Mouse (Mus musculus): ENCODE results near the gene Btg1. TPM values are rescaled to one million over a fixed set of nuclear protein-coding genes. Genes with fewer than 3 reads are reported as not detected.

Btg1 gene
- 6.2 TPM in 2 replicates for polyA plus RNA-seq (2015; fragmentation: Nextera tagmentation; extraction: Ambion mirVana)

GRCm38 (mm10) chr10:96616709-96617116, at the start of gene Btg1:
Btg1 (plus strand) TSS chr10:96617006.
- H3K27me3 ChIP-seq: no peaks in the 10 kb centered on the region
- peak within 1 kb of the TSS; percentile 95 for H3K9ac ChIP-seq
- H3K4me1 ChIP-seq (replicated peaks): peaks cover 30% of the 10 kb centered on the region
- no peaks in the 10 kb centered on the region for H3K36me3 ChIP-seq
- ATAC-seq (ENCODE audit: low read depth) (peak; percentile 93), DNase-seq (peak; percentile 98)
- H3K9me3 ChIP-seq (replicated peaks): no peaks in the 10 kb centered on the region
- WGBS (ENCODE audit: insufficient replicate concordance): under 1% methylated on average over 35 of the region's 37 CpGs
- H3K4me2 ChIP-seq: peak within 1 kb of the TSS; percentile 91
- peak within 1 kb of the TSS; percentile 92 for H3K4me3 ChIP-seq (replicated peaks)
- peak within 1 kb of the TSS; percentile 91 for H3K27ac ChIP-seq

DNA sequence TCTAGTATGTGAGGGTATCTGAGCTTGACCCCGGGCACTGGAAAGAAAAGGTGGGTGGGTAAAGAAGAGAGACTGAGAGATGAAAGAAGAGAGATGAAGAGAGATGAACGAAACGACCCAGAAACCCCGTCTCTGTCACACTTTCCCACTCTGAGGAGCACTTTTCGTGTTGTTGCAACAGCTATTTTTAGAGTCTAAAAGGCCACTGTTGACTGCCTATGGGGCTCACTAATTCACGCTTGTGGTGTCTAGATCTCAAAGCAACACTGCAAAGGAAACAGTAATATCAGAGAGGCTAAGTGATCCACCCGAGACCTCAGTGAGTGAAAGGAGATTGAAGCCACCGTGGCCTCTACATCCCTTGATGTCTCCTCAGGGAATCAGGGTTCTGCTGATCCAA, 47.3 kb upstream of the Btg1 start:
- Histone ChIP-seq H3K9me3 (replicated peaks) (no peaks in the 10 kb centered on the region), H3K27me3 (no peaks in the 10 kb centered on the region), H3K36me3 (no peaks in the 10 kb centered on the region), H3K4me2 (no peak overlapping the region), H3K9ac (no peak overlapping the region), H3K4me1 (replicated peaks) (no peaks in the 10 kb centered on the region), H3K4me3 (replicated peaks) (no peak overlapping the region), H3K27ac (no peak overlapping the region)
- DNase-seq (no peak), ATAC-seq (ENCODE audit: low read depth) (no peak)
- WGBS (ENCODE audit: insufficient replicate concordance): 54% methylated on average over 8 of the region's 8 CpGs

DNA sequence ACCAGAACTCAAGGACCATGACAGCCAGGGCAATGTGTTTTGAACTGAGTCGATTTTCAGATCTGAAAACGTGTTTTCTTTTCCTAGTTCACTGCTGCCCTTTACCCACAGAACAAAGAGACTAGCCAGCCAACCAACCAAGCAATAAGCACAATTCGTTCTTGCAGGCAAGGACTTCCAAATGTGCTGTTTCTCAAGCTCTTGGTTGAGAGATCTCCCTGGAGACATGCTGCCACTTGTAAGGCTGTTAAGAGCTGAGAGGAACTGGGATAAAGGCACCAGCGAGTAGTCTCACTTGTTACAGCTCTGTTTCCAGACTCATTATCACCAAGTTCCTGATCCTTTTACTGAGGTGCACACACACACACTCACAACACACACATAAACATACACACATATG, 45.6 kb upstream of the Btg1 start:
- Histone ChIP-seq H3K9ac (no peak overlapping the region), H3K4me3 (replicated peaks) (no peak overlapping the region), H3K27ac (no peak overlapping the region), H3K27me3 (no peaks in the 10 kb centered on the region), H3K9me3 (replicated peaks) (no peaks in the 10 kb centered on the region), H3K4me2 (no peak overlapping the region), H3K36me3 (no peaks in the 10 kb centered on the region), H3K4me1 (replicated peaks) (no peaks in the 10 kb centered on the region)
- ATAC-seq (ENCODE audit: low read depth): no peak
- DNase-seq: no peak
- 65% methylated on average over 4 of the region's 4 CpGs for WGBS (ENCODE audit: insufficient replicate concordance)

DNA sequence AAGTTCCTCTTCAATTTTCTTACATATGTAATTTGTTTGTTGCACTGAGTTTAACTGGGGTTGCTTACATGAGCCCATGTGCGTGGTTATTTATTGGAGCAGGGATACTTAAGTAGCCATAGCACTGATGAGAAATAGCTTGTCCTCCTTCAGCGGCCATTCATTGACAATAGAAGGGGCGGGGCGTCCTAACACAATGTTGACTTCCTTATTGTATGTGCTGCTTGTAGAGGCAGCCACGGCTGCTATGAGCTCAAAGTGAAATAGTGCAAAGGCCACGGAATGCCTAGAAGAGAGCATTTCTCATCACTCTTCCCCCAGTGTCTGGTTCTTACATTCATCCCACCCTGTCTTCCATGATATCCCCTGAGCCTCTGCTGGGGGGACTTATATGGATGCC, 42.0 kb upstream of the Btg1 start:
- ATAC-seq (ENCODE audit: low read depth): no peak
- no peak for DNase-seq

DNA sequence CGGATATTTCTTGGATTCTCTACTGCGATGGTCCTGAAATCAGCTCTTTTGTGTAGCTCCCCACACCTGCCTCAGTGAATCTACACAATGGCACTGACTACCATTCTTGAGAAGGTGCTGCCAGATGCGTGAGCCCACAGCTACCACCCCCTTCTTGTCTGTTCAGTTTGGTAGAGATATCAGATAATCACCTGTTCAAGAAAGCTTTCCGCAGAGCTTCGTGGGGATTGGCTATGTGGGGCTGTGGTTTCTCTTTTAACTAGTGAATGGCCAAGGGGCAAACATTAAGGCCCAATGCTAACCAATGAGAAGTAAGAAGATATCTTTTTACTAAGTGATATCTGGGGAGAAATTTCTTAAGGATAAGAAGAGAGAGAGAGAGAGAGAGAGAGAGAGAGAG, 41.5 kb upstream of the Btg1 start:
- DNase-seq (no peak), ATAC-seq (ENCODE audit: low read depth) (no peak)
- Histone ChIP-seq H3K27me3 (no peaks in the 10 kb centered on the region), H3K9me3 (replicated peaks) (no peaks in the 10 kb centered on the region), H3K9ac (no peak overlapping the region), H3K4me3 (replicated peaks) (no peak overlapping the region), H3K4me2 (no peak overlapping the region), H3K27ac (no peak overlapping the region), H3K4me1 (replicated peaks) (no peaks in the 10 kb centered on the region), H3K36me3 (no peaks in the 10 kb centered on the region)
- WGBS (ENCODE audit: insufficient replicate concordance): 55% methylated on average over 5 of the region's 5 CpGs

More for the DNA sequence above, 42.0 kb upstream of the Btg1 start:
- Histone ChIP-seq H3K4me3 (replicated peaks) (no peak overlapping the region), H3K9ac (no peak overlapping the region), H3K36me3 (no peaks in the 10 kb centered on the region), H3K27me3 (no peaks in the 10 kb centered on the region), H3K4me1 (replicated peaks) (no peaks in the 10 kb centered on the region), H3K27ac (no peak overlapping the region), H3K9me3 (replicated peaks) (no peaks in the 10 kb centered on the region), H3K4me2 (no peak overlapping the region)
- 47% methylated on average over 6 of the region's 6 CpGs for WGBS (ENCODE audit: insufficient replicate concordance)

DNA sequence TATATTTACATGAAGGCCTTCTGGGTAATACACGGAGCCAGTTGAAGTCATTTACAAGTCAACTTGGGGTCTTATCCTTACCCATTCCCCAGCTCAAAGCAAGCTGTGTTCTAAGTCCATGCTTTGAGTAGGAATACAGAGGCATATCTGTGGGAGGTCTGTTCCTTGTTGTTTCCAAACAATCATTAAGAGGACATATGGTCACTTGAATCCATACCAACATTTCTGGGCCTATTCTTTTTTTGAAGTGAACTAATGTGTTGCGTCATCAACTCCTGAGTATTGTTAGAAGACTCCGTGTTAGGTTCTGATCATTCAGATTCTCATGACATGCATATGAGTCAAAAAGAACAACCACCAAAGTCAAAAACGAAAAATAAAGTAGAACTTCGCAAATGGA, 37.9 kb upstream of the Btg1 start:
- no peak overlapping the region for H3K4me2 ChIP-seq
- DNase-seq: no peak
- WGBS (ENCODE audit: insufficient replicate concordance): 69% methylated on average over 5 of the region's 5 CpGs
- no peak for ATAC-seq (ENCODE audit: low read depth)
- H3K4me1 ChIP-seq (replicated peaks): no peaks in the 10 kb centered on the region
- no peak overlapping the region for H3K4me3 ChIP-seq (replicated peaks)
- H3K27me3 ChIP-seq: no peaks in the 10 kb centered on the region
- H3K9ac ChIP-seq: no peak overlapping the region
- no peaks in the 10 kb centered on the region for H3K36me3 ChIP-seq
- no peaks in the 10 kb centered on the region for H3K9me3 ChIP-seq (replicated peaks)
- H3K27ac ChIP-seq: no peak overlapping the region

GRCm38 (mm10) chr10:96579436-96579835, 37.4 kb upstream of the Btg1 start:
- no peak for DNase-seq
- WGBS (ENCODE audit: insufficient replicate concordance): 55% methylated on average over 4 of the region's 4 CpGs
- H3K9me3 ChIP-seq (replicated peaks): no peaks in the 10 kb centered on the region
- H3K27me3 ChIP-seq: no peaks in the 10 kb centered on the region
- no peaks in the 10 kb centered on the region for H3K36me3 ChIP-seq
- H3K27ac ChIP-seq: no peak overlapping the region
- ATAC-seq (ENCODE audit: low read depth): no peak
- H3K4me2 ChIP-seq: no peak overlapping the region
- no peak overlapping the region for H3K9ac ChIP-seq
- no peak overlapping the region for H3K4me3 ChIP-seq (replicated peaks)
- H3K4me1 ChIP-seq (replicated peaks): no peaks in the 10 kb centered on the region

DNA sequence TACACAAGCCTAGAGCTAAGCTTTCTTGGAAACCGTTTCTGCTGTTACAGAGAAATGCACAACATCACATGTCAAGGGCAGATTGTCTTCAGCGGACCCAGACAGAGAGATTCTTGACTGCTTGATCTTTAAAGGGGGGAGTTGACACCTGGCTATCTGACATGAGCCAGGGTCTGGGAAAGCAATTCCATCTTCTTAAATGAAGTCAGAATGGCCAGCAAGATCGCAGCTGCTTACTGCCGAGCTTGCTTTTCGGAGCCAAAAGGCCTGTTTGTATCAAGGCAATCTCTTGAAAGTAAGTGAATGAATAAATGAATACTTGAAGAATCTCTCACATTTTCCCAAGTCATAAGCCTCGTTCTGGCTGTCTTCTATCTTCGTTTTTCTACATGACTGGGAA, 36.6 kb upstream of the Btg1 start:
- Histone ChIP-seq H3K27me3 (no peaks in the 10 kb centered on the region), H3K4me2 (no peak overlapping the region), H3K4me1 (replicated peaks) (no peaks in the 10 kb centered on the region), H3K4me3 (replicated peaks) (no peak overlapping the region), H3K9ac (no peak overlapping the region), H3K36me3 (no peaks in the 10 kb centered on the region), H3K27ac (no peak overlapping the region), H3K9me3 (replicated peaks) (no peaks in the 10 kb centered on the region)
- no peak for ATAC-seq (ENCODE audit: low read depth)
- DNase-seq: no peak
- 68% methylated on average over 7 of the region's 7 CpGs for WGBS (ENCODE audit: insufficient replicate concordance)

GRCm38 (mm10) chr10:96581232-96581631, 35.6 kb upstream of the Btg1 start:
- H3K27me3 ChIP-seq: no peaks in the 10 kb centered on the region
- WGBS (ENCODE audit: insufficient replicate concordance): 57% methylated on average over 6 of the region's 6 CpGs
- no peaks in the 10 kb centered on the region for H3K9me3 ChIP-seq (replicated peaks)
- no peak overlapping the region for H3K4me3 ChIP-seq (replicated peaks)
- H3K36me3 ChIP-seq: no peaks in the 10 kb centered on the region
- ATAC-seq (ENCODE audit: low read depth) (no peak), DNase-seq (no peak)
- no peak overlapping the region for H3K9ac ChIP-seq
- no peaks in the 10 kb centered on the region for H3K4me1 ChIP-seq (replicated peaks)
- no peak overlapping the region for H3K4me2 ChIP-seq
- no peak overlapping the region for H3K27ac ChIP-seq

- Histone ChIP-seq H3K36me3 (no peaks in the 10 kb centered on the region), H3K4me1 (replicated peaks) (no peaks in the 10 kb centered on the region), H3K4me2 (no peak overlapping the region), H3K27me3 (no peaks in the 10 kb centered on the region), H3K27ac (no peak overlapping the region), H3K9ac (no peak overlapping the region), H3K4me3 (replicated peaks) (no peak overlapping the region), H3K9me3 (replicated peaks) (no peaks in the 10 kb centered on the region)
- DNase-seq (no peak), ATAC-seq (ENCODE audit: low read depth) (no peak)
- 59% methylated on average over 4 of the region's 4 CpGs for WGBS (ENCODE audit: insufficient replicate concordance)
Measured at GRCm38 (mm10) chr10:96586191-96586880, 30.5 kb upstream of the Btg1 start.

DNA sequence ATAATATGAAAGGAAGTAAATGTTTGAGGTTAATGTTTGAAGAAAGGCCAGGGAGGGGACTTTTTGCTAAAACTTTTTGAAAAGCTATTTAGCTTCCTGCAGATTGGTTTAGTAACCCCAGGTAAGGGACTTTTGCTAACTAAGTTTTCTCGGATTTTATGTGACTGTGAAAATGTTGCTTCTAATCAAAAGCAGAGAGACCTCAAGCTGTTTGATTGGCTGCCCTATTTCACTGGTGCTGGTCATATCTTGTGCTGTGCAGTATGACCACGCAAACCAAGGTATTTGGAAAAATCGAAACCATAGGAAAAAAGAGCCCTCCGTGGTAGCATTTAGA, 30.0 kb upstream of the Btg1 start:
- Histone ChIP-seq H3K4me2 (no peak overlapping the region), H3K36me3 (no peaks in the 10 kb centered on the region), H3K27ac (no peak overlapping the region), H3K27me3 (no peaks in the 10 kb centered on the region), H3K4me3 (replicated peaks) (no peak overlapping the region), H3K9me3 (replicated peaks) (no peaks in the 10 kb centered on the region), H3K9ac (no peak overlapping the region), H3K4me1 (replicated peaks) (no peaks in the 10 kb centered on the region)
- ATAC-seq (ENCODE audit: low read depth) (no peak), DNase-seq (no peak)
- WGBS (ENCODE audit: insufficient replicate concordance): 53% methylated on average over 4 of the region's 4 CpGs

DNA sequence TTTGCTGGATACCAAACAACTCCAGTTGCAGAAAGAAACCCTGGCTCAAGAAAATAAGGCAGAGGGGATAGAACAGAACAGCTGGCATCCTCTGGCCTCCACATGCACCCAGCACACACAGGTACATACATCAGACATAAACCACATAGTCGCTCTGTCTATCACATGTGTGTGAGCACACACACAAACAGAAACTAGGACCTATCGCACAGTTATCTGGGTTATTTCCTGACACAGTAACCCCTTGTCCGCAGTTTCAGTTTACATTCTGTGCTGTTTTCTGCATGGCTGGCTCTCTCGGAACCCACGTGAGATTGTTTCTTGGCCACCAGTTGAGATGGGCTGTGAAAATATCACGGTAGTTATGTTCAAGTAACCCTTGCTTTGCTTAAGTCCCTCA, 28.6 kb upstream of the Btg1 start:
- Histone ChIP-seq H3K4me1 (replicated peaks) (no peaks in the 10 kb centered on the region), H3K4me3 (replicated peaks) (no peak overlapping the region), H3K27me3 (no peaks in the 10 kb centered on the region), H3K9ac (no peak overlapping the region), H3K4me2 (no peak overlapping the region), H3K27ac (no peak overlapping the region), H3K9me3 (replicated peaks) (no peaks in the 10 kb centered on the region), H3K36me3 (no peaks in the 10 kb centered on the region)
- DNase-seq (no peak), ATAC-seq (ENCODE audit: low read depth) (no peak)
- 62% methylated on average over 6 of the region's 6 CpGs for WGBS (ENCODE audit: insufficient replicate concordance)
